Mouse (Mus musculus): ENCODE results near the gene Atp5h.

DNA sequence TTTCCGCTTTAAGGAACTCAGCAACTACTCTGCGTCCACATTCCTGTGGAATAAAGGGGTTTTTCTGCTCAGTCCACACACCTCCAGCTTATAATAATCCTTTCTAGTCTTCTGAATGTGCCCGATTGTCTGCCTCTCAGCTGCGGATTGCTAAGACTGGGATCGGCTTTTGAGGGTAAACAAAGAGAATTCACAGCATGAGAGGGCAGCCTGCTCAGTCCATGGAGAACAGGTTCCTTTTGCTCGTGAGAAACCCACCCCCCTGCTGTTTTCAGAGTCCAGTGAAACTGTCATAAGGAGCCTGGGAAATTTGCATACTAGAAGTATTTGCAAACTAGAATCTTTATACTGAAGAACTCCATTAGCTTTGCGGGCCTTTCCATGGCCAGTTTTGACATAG lies 10.2 kb downstream of the Atp5h start:
- no peak for TF ChIP-seq POLR2A (IDR thresholded peaks at IDR 0.05; ENCODE audit: control insufficient read depth, low read depth, low read length)
- TF ChIP-seq CTCF (IDR thresholded peaks at IDR 0.05; ENCODE audit: control insufficient read depth, insufficient read depth, insufficient replicate concordance, low read depth, low read length) = no peak
